20 mouse cellular contexts compared by ENCODE assay signal in the genomic region with DNA sequence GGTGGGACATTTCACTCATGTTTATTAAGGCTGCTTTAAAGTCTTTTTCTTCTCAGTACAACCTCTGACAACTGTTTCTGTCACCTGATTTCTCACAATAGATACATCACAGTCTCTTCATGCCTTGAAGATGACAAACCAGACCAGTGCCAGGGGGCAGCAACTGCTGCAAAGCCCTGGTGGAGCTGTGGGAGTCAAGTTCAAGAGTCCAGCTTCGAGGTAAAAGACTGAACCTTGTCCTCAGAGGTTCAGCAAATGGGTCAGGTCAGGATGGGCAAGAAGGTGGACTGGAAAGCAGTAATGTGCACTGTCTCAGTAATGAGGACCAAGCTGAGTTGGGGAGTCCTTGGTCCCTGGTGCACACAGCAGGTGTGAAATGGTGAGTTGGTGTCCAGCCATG.
"Had no signal": no experiment of that assay in that cellular context is flagged by ENCODE, and none has a peak within 500 bp of the region (broad histone marks: within the 10 kb centered on the region; RNA-seq: fewer than 3 reads in every experiment).

No protein-coding gene starts in this region.

- H3K9ac ChIP-seq: intestine, embryonic 15.5 days; limb, embryonic 12.5 days; limb, embryonic 15.5 days; liver, embryonic 14.5 days; liver, postnatal 0 days; lung, embryonic 15.5 days; midbrain, embryonic 13.5 days; neural tube, embryonic 13.5 days had no signal

- H3K27ac ChIP-seq: intestine, embryonic 15.5 days; kidney, postnatal 0 days; limb, embryonic 12.5 days; limb, embryonic 15.5 days; liver, embryonic 14.5 days; lung, embryonic 15.5 days; midbrain, embryonic 13.5 days; neural tube, embryonic 13.5 days; stomach, postnatal 0 days had no signal

- H3K4me3 ChIP-seq: intestine, embryonic 15.5 days; limb, embryonic 12.5 days; limb, embryonic 15.5 days; lung, embryonic 15.5 days; midbrain, embryonic 13.5 days; myocyte; neural tube, embryonic 13.5 days had no signal

- DNase-seq: left cerebral cortex, postnatal 4 days; liver, postnatal 0 days; lung, postnatal 10 days; lung, postnatal 36 days; right cerebral cortex, postnatal 4 days; thymus, adult 2 months; thymus, postnatal 25 days had no signal

- H3K4me2 ChIP-seq: intestine, embryonic 15.5 days; limb, embryonic 12.5 days; limb, embryonic 15.5 days; liver, embryonic 11.5 days; lung, embryonic 15.5 days; midbrain, embryonic 13.5 days; neural tube, embryonic 13.5 days had no signal

- H3K4me1 ChIP-seq: intestine, embryonic 15.5 days; limb, embryonic 12.5 days; limb, embryonic 15.5 days; lung, embryonic 15.5 days; midbrain, embryonic 13.5 days; neural tube, embryonic 13.5 days had no signal

- H3K36me3 ChIP-seq: intestine, embryonic 15.5 days; limb, embryonic 12.5 days; limb, embryonic 15.5 days; lung, embryonic 15.5 days; midbrain, embryonic 13.5 days; neural tube, embryonic 13.5 days had no signal

- ATAC-seq: hindbrain, embryonic 16.5 days; intestine, embryonic 15.5 days; liver, postnatal 0 days; midbrain, embryonic 13.5 days; midbrain, embryonic 16.5 days had no signal

- H3K9me3 ChIP-seq: intestine, embryonic 15.5 days had no signal

- H3K27me3 ChIP-seq: intestine, embryonic 15.5 days; limb, embryonic 12.5 days; limb, embryonic 15.5 days; lung, embryonic 15.5 days; midbrain, embryonic 13.5 days; neural tube, embryonic 13.5 days had no signal
